Mouse (Mus musculus): Measurements from ENCODE around the gene Rab21. TPM values are rescaled to one million over a fixed set of nuclear protein-coding genes. Genes with fewer than 3 reads are reported as not detected.
A peak's percentile ranks its signal among the peaks of the same experiment; 100 is the strongest.
"Not testable (repeated sequence)": the region's sequence is repeated elsewhere in the genome, so short reads cannot be mapped to it uniquely, and the experiment has no call there.

Rab21 gene
- polyA plus RNA-seq, 1 experiment: 6.7 TPM

DNA sequence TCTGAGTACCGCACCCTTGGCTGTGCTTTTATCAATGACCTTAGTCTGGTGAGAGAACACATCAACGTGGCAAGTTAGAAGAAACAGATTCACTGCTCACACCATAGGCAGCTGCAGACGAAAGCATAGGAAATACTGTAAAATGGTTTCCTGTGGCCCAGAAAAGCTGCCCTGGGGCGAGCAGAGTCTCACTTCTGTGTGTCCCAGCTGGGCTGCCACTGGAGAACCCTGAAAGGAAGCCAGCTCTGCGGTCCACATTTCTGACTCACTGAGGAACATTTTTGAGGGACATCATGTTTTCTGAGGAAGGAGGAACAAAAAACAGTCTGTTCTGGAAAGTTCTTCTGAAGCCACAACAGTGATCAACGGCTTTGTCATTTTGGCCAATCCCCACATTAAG lies 13.1 kb upstream of the Rab21 start:
- Histone ChIP-seq H3K4me1 (ENCODE audit: control insufficient read depth, insufficient read depth, low read length) (peaks cover 2% of the 10 kb centered on the region; the same call in 1 of the 2 replicates), H3K4me3 (ENCODE audit: control insufficient read depth, low read depth, low read length) (no peak overlapping the region), H3K27me3 (ENCODE audit: control insufficient read depth, insufficient read depth, low read length) (no peaks in the 10 kb centered on the region), H3K36me3 (ENCODE audit: control insufficient read depth, insufficient read depth, low read length) (no peaks in the 10 kb centered on the region), H3K27ac (ENCODE audit: control insufficient read depth, insufficient read depth, low read depth, low read length) (peak overlapping the region; percentile 36; the same call in 1 of the 2 replicates)
- no peak for TF ChIP-seq POLR2A (IDR thresholded peaks at IDR 0.05; ENCODE audit: control insufficient read depth, low read depth, low read length)
- no peak for TF ChIP-seq CTCF (IDR thresholded peaks at IDR 0.05; ENCODE audit: control insufficient read depth, insufficient read depth, insufficient replicate concordance, low read depth, low read length)

DNA sequence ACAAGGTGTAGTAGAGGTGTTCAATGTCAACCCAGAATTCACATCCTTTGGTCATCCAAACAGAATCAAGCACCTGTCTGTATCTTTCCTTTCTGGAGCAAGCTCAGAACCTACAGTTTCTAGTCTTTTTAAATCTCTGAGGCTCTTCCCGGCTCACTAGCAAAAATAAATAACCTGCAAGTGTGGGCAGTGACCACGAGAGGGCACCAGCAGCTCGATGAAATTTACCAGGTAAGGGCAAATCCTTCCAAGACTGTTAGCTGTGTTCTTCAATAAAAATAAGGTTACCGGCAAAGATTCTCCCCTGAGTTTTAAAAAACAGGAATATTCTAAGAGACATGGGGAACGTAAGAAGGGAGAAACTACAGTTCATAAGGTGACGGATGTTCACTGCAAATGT lies 7.9 kb upstream of the Rab21 start:
- H3K27ac ChIP-seq (ENCODE audit: control insufficient read depth, insufficient read depth, low read depth, low read length): no peak overlapping the region
- TF ChIP-seq POLR2A (IDR thresholded peaks at IDR 0.05; ENCODE audit: control insufficient read depth, low read depth, low read length) (no peak), CTCF (IDR thresholded peaks at IDR 0.05; ENCODE audit: control insufficient read depth, insufficient read depth, insufficient replicate concordance, low read depth, low read length) (peak; percentile 37; the same call in 1 of the 2 replicates)
- H3K4me3 ChIP-seq (ENCODE audit: control insufficient read depth, low read depth, low read length): no peak overlapping the region
- H3K36me3 ChIP-seq (ENCODE audit: control insufficient read depth, insufficient read depth, low read length): no peaks in the 10 kb centered on the region
- H3K4me1 ChIP-seq (ENCODE audit: control insufficient read depth, insufficient read depth, low read length): peaks cover 2% of the 10 kb centered on the region; the same call in 1 of the 2 replicates
- no peaks in the 10 kb centered on the region for H3K27me3 ChIP-seq (ENCODE audit: control insufficient read depth, insufficient read depth, low read length)

DNA sequence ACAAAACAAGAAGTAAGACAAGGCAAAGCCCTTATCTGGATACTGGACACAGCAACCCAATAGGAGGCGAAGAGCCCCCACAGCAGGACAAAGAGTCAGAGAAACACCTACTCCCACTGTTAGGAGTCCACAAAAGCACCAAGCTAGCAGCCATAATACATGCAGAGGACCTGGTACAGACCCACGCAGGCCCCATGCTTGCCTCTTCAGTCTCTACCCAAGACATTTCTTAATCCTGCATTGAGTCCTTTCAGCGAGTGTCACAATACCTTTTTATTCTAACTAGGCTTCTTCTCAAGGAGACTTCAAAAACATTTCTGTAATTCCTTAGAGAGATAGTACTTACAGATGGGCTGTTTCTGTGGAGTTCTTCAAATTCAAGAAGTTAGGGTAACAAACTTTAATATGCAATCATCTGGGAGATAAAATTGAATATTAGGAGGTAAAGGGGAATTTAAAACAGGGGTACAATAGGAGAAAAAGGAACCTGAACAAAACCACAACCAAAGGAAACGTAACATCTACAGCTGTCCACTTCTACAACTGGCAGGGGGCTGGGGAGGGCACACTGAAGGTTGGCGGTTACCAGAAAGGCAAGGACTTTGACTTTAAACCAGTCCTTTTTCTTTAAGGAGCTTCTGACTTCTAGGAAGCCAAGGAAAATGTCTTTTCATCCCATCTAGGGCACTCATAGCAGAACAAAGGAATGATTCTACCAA lies 6.1 kb upstream of the Rab21 start:
- H3K4me3 ChIP-seq (ENCODE audit: control insufficient read depth, low read depth, low read length): no peak overlapping the region
- no peak for TF ChIP-seq CTCF (IDR thresholded peaks at IDR 0.05; ENCODE audit: control insufficient read depth, insufficient read depth, insufficient replicate concordance, low read depth, low read length)
- no peak for TF ChIP-seq POLR2A (IDR thresholded peaks at IDR 0.05; ENCODE audit: control insufficient read depth, low read depth, low read length)
- no peaks in the 10 kb centered on the region for H3K27me3 ChIP-seq (ENCODE audit: control insufficient read depth, insufficient read depth, low read length)
- H3K4me1 ChIP-seq (ENCODE audit: control insufficient read depth, insufficient read depth, low read length): no peaks in the 10 kb centered on the region
- no peaks in the 10 kb centered on the region for H3K36me3 ChIP-seq (ENCODE audit: control insufficient read depth, insufficient read depth, low read length)
- H3K27ac ChIP-seq (ENCODE audit: control insufficient read depth, insufficient read depth, low read depth, low read length): no peak overlapping the region

DNA sequence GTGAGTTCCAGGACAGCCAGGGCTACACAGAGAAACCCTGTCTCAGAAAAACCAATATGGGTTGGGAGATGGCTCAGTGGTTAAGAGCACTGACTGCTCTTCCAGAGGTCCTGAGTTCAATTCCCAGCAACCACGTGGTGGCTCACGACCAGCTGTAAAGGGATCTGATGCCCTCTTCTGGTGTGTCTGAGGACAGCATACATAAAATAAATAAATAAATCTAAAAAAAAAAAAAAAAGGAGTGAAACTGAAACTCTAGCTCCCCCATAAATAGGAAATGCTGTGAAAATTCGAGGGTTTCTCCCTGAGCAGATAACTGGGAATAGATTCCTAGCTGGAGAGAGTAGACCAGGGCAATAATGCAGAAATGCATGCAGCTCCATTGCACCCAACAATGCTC lies 3.0 kb upstream of the Rab21 start:
- not testable (repeated sequence) for H3K4me3 ChIP-seq (ENCODE audit: control insufficient read depth, low read depth, low read length); H3K27me3 ChIP-seq (ENCODE audit: control insufficient read depth, insufficient read depth, low read length); H3K36me3 ChIP-seq (ENCODE audit: control insufficient read depth, insufficient read depth, low read length); H3K27ac ChIP-seq (ENCODE audit: control insufficient read depth, insufficient read depth, low read depth, low read length); H3K4me1 ChIP-seq (ENCODE audit: control insufficient read depth, insufficient read depth, low read length)

DNA sequence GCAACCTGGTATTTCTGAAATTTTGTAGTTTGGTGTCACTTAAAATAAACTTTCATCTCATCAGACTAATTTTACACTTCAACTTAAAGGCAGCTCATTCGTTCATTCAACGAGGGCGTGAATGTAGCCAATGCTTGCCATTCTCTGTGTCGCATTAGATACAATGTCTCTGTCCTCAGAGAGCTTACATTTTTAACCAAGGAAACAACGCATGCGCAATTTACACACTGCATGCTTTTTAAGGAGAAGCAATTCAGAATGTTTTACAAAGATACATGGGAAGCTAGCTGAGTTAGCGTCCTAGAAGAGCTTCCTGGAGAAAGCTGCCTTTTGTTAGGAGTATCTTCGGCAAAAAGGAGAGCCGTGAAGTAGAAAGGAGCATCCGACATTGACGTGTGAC lies 919 bp upstream of the Rab21 start:
- no peaks in the 10 kb centered on the region for H3K36me3 ChIP-seq (ENCODE audit: control insufficient read depth, insufficient read depth, low read length)
- no peak overlapping the region for H3K27ac ChIP-seq (ENCODE audit: control insufficient read depth, insufficient read depth, low read depth, low read length)
- no peaks in the 10 kb centered on the region for H3K27me3 ChIP-seq (ENCODE audit: control insufficient read depth, insufficient read depth, low read length)
- peaks cover 9% of the 10 kb centered on the region for H3K4me1 ChIP-seq (ENCODE audit: control insufficient read depth, insufficient read depth, low read length)
- no peak for TF ChIP-seq CTCF (IDR thresholded peaks at IDR 0.05; ENCODE audit: control insufficient read depth, insufficient read depth, insufficient replicate concordance, low read depth, low read length)
- no peak for TF ChIP-seq POLR2A (IDR thresholded peaks at IDR 0.05; ENCODE audit: control insufficient read depth, low read depth, low read length)
- no peak overlapping the region for H3K4me3 ChIP-seq (ENCODE audit: control insufficient read depth, low read depth, low read length)

DNA sequence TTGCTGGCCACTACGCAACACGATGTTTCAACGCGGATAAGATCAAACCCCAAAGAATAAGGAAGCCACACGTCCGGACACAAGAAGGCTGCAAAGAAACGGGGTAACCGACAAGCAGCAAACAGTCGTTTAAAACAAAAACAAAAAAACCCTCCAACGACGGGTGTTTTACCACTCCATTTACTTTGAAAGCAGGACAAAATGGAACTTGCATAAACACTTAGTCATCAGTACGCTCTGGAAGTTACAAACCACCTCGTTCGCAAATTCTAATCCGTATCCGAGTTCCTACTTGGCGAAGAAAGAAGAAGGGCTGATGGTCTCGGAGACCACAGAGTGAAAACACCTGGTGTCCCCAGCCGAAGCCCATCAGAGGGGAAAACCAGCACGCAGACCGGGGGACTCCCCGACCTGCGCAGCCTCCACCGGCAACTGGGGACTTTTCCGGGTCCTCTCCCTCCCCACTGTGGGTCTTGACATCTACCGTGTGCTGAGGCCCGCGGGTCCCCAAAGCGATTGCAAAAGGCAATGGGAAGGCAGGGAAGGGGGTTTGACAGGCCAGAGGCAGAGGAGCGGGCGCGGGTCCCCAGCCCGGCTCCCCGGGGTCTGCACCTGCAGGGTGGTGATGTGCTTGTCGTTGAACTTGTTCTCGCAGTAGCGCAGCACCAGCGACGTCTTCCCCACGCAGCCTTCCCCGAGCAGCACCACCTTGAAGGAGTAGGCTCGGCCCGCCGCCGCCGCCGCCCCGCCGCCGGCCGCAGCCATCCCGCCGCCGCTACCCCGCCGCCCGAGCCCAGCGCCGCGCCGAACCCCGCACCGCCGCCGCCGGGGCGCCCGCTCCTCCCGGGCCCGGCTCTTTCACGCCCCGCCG lies 577 bp downstream of the Rab21 start:
- Histone ChIP-seq H3K36me3 (ENCODE audit: control insufficient read depth, insufficient read depth, low read length) (no peaks in the 10 kb centered on the region), H3K4me1 (ENCODE audit: control insufficient read depth, insufficient read depth, low read length) (peaks cover 9% of the 10 kb centered on the region), H3K4me3 (ENCODE audit: control insufficient read depth, low read depth, low read length) (peak overlapping the region; percentile 97), H3K27ac (ENCODE audit: control insufficient read depth, insufficient read depth, low read depth, low read length) (peak overlapping the region; percentile 74), H3K27me3 (ENCODE audit: control insufficient read depth, insufficient read depth, low read length) (no peaks in the 10 kb centered on the region)
- TF ChIP-seq CTCF (IDR thresholded peaks at IDR 0.05; ENCODE audit: control insufficient read depth, insufficient read depth, insufficient replicate concordance, low read depth, low read length): 0 out of 2 replicates have a peak, but pooled peaks have one; percentile 1
- TF ChIP-seq POLR2A (IDR thresholded peaks at IDR 0.05; ENCODE audit: control insufficient read depth, low read depth, low read length): no peak

DNA sequence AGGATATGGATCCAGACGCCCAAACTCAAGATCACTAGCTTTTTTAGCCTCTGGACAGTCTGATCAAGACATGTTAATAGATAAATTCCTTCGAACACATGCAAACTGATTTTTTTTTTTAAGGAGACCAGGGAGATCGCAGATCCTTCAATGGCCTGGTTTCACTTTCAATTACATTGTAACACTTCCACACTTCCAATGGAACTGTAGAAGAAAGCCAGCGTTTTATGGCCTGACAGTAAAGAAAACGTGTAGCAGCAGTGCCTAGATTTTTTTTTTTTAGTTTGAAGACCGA lies 1.2 kb downstream of the Rab21 start:
- Histone ChIP-seq H3K27ac (ENCODE audit: control insufficient read depth, insufficient read depth, low read depth, low read length) (no peak overlapping the region; the same call in 1 of the 2 replicates), H3K36me3 (ENCODE audit: control insufficient read depth, insufficient read depth, low read length) (no peaks in the 10 kb centered on the region), H3K27me3 (ENCODE audit: control insufficient read depth, insufficient read depth, low read length) (no peaks in the 10 kb centered on the region), H3K4me3 (ENCODE audit: control insufficient read depth, low read depth, low read length) (peak overlapping the region; percentile 97), H3K4me1 (ENCODE audit: control insufficient read depth, insufficient read depth, low read length) (peaks cover 9% of the 10 kb centered on the region)
- TF ChIP-seq POLR2A (IDR thresholded peaks at IDR 0.05; ENCODE audit: control insufficient read depth, low read depth, low read length) (no peak), CTCF (IDR thresholded peaks at IDR 0.05; ENCODE audit: control insufficient read depth, insufficient read depth, insufficient replicate concordance, low read depth, low read length) (no peak)

All from testis, adult 2 months (tissue).